14 mouse cellular contexts compared by ENCODE assay signal in the genomic region with DNA sequence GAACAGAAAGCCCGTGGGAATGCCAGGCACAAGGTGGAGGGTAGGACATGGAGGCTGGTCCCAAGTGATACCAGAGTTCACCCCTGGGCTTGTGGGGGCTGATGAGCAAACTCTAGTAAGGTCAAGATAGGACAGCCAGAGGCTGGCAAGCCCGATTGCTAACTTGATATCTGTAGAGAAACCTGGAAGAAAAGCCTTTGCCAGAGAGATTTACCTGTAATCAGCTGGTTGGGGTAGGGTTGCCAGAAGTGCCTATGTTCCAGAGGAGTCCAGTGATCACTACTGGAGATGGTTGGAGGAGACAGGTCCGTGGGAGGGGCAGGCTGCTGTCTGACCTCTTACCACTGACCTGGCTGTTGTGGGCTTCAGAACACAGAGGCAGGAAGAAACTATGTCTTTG.
"Had no signal": no experiment of that assay in that cellular context is flagged by ENCODE, and none has a peak within 500 bp of the region (broad histone marks: within the 10 kb centered on the region; RNA-seq: fewer than 3 reads in every experiment).

No protein-coding gene starts in this region.

- H3K9ac ChIP-seq: limb, embryonic 13.5 days; liver, embryonic 12.5 days; lung, embryonic 15.5 days; midbrain, embryonic 12.5 days had no signal

- DNase-seq: kidney, adult 8-10 months; kidney, postnatal 25 days; layer of hippocampus, adult 9-11 months; right cerebral cortex, adult 18-20 months; right cerebral cortex, postnatal 25 days; thymus, adult 18-20 months; thymus, postnatal 14 days had no signal

- ATAC-seq: liver, embryonic 12.5 days; midbrain, embryonic 16.5 days had no signal

- H3K9me3 ChIP-seq: limb, embryonic 13.5 days; liver, embryonic 12.5 days; lung, embryonic 15.5 days; midbrain, embryonic 12.5 days had no signal

- H3K4me3 ChIP-seq: limb, embryonic 13.5 days; liver, embryonic 12.5 days; lung, embryonic 15.5 days; megakaryocyte, embryonic 14.5 days; midbrain, embryonic 12.5 days had no signal

- H3K36me3 ChIP-seq: limb, embryonic 13.5 days; liver, embryonic 12.5 days; lung, embryonic 15.5 days; midbrain, embryonic 12.5 days had no signal

- H3K27ac ChIP-seq: limb, embryonic 13.5 days; liver, embryonic 12.5 days; lung, embryonic 15.5 days; macrophage; midbrain, embryonic 12.5 days had no signal

- H3K4me2 ChIP-seq: liver, embryonic 12.5 days; lung, embryonic 15.5 days; midbrain, embryonic 12.5 days had no signal
